Mouse (Mus musculus) spleen, adult 2 months (tissue): Measurements from ENCODE around the gene Wnt1.

Source experiments
- CTCF ChIP-seq: fragments of 200-500 bp; IDR thresholded peaks from 2 replicates; pipeline ENCODE4 v1.5.1; 2011; ENCODE audit warnings: mild to moderate bottlenecking, inconsistent platforms; ENCODE audit not compliant: insufficient read depth, insufficient read length, insufficient replicate concordance; ENCODE audit errors: extremely low read depth
- POLR2A ChIP-seq: fragments of 200-500 bp; IDR thresholded peaks from 2 replicates; pipeline ENCODE4 v1.6.1; 2011; ENCODE audit warnings: low read depth, low read length, inconsistent platforms

GRCm38 (mm10) chr15:98765929-98766328, 23.7 kb upstream of the Wnt1 start:
- TF ChIP-seq POLR2A (no peak), CTCF (no peak)
